Mouse (Mus musculus): ENCODE data around the gene Mettl16. TPM values are rescaled to one million over a fixed set of nuclear protein-coding genes. Genes with fewer than 3 reads are reported as not detected.

Gene Mettl16
- polyA plus RNA-seq (2014; fragmentation: Illumina TruSeq; extraction: RNeasy Lipid Tissue Mini Kit (QIAGEN cat#74804)) = 46.3 TPM

GRCm38 (mm10) chr11:74770595-74771207 is at the start of gene Mettl16:
Gene Mettl16, plus strand, starts transcription at chr11:74770830.

GRCm38 (mm10) chr11:74724235-74724791 is 46.3 kb upstream of the Mettl16 start, which contains the start of gene Pafah1b1:
Gene Pafah1b1, minus strand, starts transcription at chr11:74724670.

GRCm38 (mm10) chr11:74830256-74831161 is 59.9 kb downstream of the Mettl16 start, which contains the start of gene Mnt:
Gene Mnt, plus strand, starts transcription at chr11:74830920.

Other genes starting within 250 kb of the Mettl16 start
- gene Rap1gap2, start 159.9 kb upstream of the Mettl16 start, polyA plus RNA-seq (2014; fragmentation: Illumina TruSeq; extraction: RNeasy Lipid Tissue Mini Kit (QIAGEN cat#74804)) = 1.2 TPM
- gene Ccdc92b, start 151.2 kb upstream of the Mettl16 start, polyA plus RNA-seq (2014; fragmentation: Illumina TruSeq; extraction: RNeasy Lipid Tissue Mini Kit (QIAGEN cat#74804)) = not detected
- gene Cluh, start 121.3 kb upstream of the Mettl16 start, polyA plus RNA-seq (2014; fragmentation: Illumina TruSeq; extraction: RNeasy Lipid Tissue Mini Kit (QIAGEN cat#74804)) = 4.6 TPM
- 836 TPM for gene Pafah1b1, start 46.2 kb upstream of the Mettl16 start, polyA plus RNA-seq (2014; fragmentation: Illumina TruSeq; extraction: RNeasy Lipid Tissue Mini Kit (QIAGEN cat#74804))
- gene Mnt, start 60.1 kb downstream of the Mettl16 start, polyA plus RNA-seq (2014; fragmentation: Illumina TruSeq; extraction: RNeasy Lipid Tissue Mini Kit (QIAGEN cat#74804)) = 3.0 TPM
- gene Sgsm2, start 126.2 kb downstream of the Mettl16 start, polyA plus RNA-seq (2014; fragmentation: Illumina TruSeq; extraction: RNeasy Lipid Tissue Mini Kit (QIAGEN cat#74804)) = 0.83 TPM
- gene Tsr1, start 127.2 kb downstream of the Mettl16 start, polyA plus RNA-seq (2014; fragmentation: Illumina TruSeq; extraction: RNeasy Lipid Tissue Mini Kit (QIAGEN cat#74804)) = 61.1 TPM
- gene Smg6, start 155.0 kb downstream of the Mettl16 start, polyA plus RNA-seq (2014; fragmentation: Illumina TruSeq; extraction: RNeasy Lipid Tissue Mini Kit (QIAGEN cat#74804)) = 21.2 TPM
- 50.9 TPM for gene Srr, start 155.1 kb downstream of the Mettl16 start, polyA plus RNA-seq (2014; fragmentation: Illumina TruSeq; extraction: RNeasy Lipid Tissue Mini Kit (QIAGEN cat#74804))

Data from ovary, adult 10 weeks (tissue).